Mouse (Mus musculus): ENCODE results near the gene Plpp7. TPM values are rescaled to one million over a fixed set of nuclear protein-coding genes. Genes with fewer than 3 reads are reported as not detected.

The Plpp7 gene
- polyA plus RNA-seq, 1 experiment from 2014 or later = 16.6 TPM

GRCm38 (mm10) chr2:32075368-32075767 lies 20.0 kb upstream of the Plpp7 start:
- ATAC-seq = no peak
- no peaks in the 10 kb centered on the region for H3K4me1 ChIP-seq (replicated peaks)
- H3K27ac ChIP-seq = no peak overlapping the region
- H3K36me3 ChIP-seq = no peaks in the 10 kb centered on the region
- no peak overlapping the region for H3K9ac ChIP-seq (replicated peaks)
- H3K4me3 ChIP-seq (replicated peaks) = no peak overlapping the region
- H3K27me3 ChIP-seq = 0 out of 2 replicates have a peak, but pooled peaks cover 7% of the 10 kb centered on the region
- H3K9me3 ChIP-seq = no peaks in the 10 kb centered on the region
- WGBS = 69% methylated on average over 7 of the region's 7 CpGs
- no peak overlapping the region for H3K4me2 ChIP-seq (replicated peaks)

- H3K4me1 ChIP-seq (replicated peaks) = peaks cover 4% of the 10 kb centered on the region; the same call in 1 of the 2 replicates
- peaks cover 28% of the 10 kb centered on the region for H3K27me3 ChIP-seq
- no peak overlapping the region for H3K27ac ChIP-seq
- H3K4me3 ChIP-seq (replicated peaks) = no peak overlapping the region
- H3K36me3 ChIP-seq = no peaks in the 10 kb centered on the region
- no peaks in the 10 kb centered on the region for H3K9me3 ChIP-seq
- ATAC-seq = no peak
- no peak overlapping the region for H3K4me2 ChIP-seq (replicated peaks)
- 81% methylated on average over 10 of the region's 10 CpGs for WGBS
- no peak overlapping the region for H3K9ac ChIP-seq (replicated peaks)
These were observed 17.6 kb upstream of the Plpp7 start for GRCm38 (mm10) chr2:32077744-32078143.

- H3K4me1 ChIP-seq (replicated peaks) = peaks cover 12% of the 10 kb centered on the region
- WGBS = 63% methylated on average over 8 of the region's 8 CpGs
- H3K36me3 ChIP-seq = no peaks in the 10 kb centered on the region
- H3K9ac ChIP-seq (replicated peaks) = no peak overlapping the region
- H3K9me3 ChIP-seq = no peaks in the 10 kb centered on the region
- H3K4me2 ChIP-seq (replicated peaks) = no peak overlapping the region
- H3K4me3 ChIP-seq (replicated peaks) = no peak overlapping the region
- no peak overlapping the region for H3K27ac ChIP-seq
- peaks cover 36% of the 10 kb centered on the region for H3K27me3 ChIP-seq
- no peak for ATAC-seq
These were observed 16.8 kb upstream of the Plpp7 start for GRCm38 (mm10) chr2:32078522-32078921.

- Histone ChIP-seq H3K9me3 (no peaks in the 10 kb centered on the region), H3K9ac (replicated peaks) (no peak overlapping the region), H3K4me3 (replicated peaks) (no peak overlapping the region), H3K4me1 (replicated peaks) (peaks cover 19% of the 10 kb centered on the region), H3K27ac (no peak overlapping the region), H3K27me3 (peaks cover 43% of the 10 kb centered on the region), H3K36me3 (no peaks in the 10 kb centered on the region), H3K4me2 (replicated peaks) (no peak overlapping the region)
- 91% methylated on average over 14 of the region's 14 CpGs for WGBS
- ATAC-seq = no peak
These were observed 16.1 kb upstream of the Plpp7 start for GRCm38 (mm10) chr2:32079191-32079725.

GRCm38 (mm10) chr2:32080681-32081080 lies 14.6 kb upstream of the Plpp7 start:
- Histone ChIP-seq H3K27me3 (peaks cover 55% of the 10 kb centered on the region), H3K27ac (no peak overlapping the region), H3K36me3 (no peaks in the 10 kb centered on the region), H3K4me1 (replicated peaks) (peaks cover 21% of the 10 kb centered on the region), H3K4me2 (replicated peaks) (no peak overlapping the region), H3K9ac (replicated peaks) (no peak overlapping the region), H3K4me3 (replicated peaks) (no peak overlapping the region), H3K9me3 (no peaks in the 10 kb centered on the region)
- ATAC-seq = no peak
- 89% methylated on average over 3 of the region's 3 CpGs for WGBS

- no peak for ATAC-seq
- 81% methylated on average over 14 of the region's 14 CpGs for WGBS
- peaks cover 21% of the 10 kb centered on the region for H3K4me1 ChIP-seq (replicated peaks)
- H3K36me3 ChIP-seq = no peaks in the 10 kb centered on the region
- H3K27ac ChIP-seq = no peak overlapping the region
- H3K4me2 ChIP-seq (replicated peaks) = no peak overlapping the region
- H3K27me3 ChIP-seq = peaks cover 63% of the 10 kb centered on the region
- H3K4me3 ChIP-seq (replicated peaks) = no peak overlapping the region
- no peaks in the 10 kb centered on the region for H3K9me3 ChIP-seq
- H3K9ac ChIP-seq (replicated peaks) = no peak overlapping the region
These were observed 13.9 kb upstream of the Plpp7 start for GRCm38 (mm10) chr2:32081296-32081929.

GRCm38 (mm10) chr2:32082229-32082628 lies 13.1 kb upstream of the Plpp7 start:
- peaks cover 71% of the 10 kb centered on the region for H3K27me3 ChIP-seq
- whole genome bisulfite sequencing = 45% methylated on average over 2 of the region's 2 CpGs
- no peak for ATAC-seq
- H3K9ac ChIP-seq (replicated peaks) = no peak overlapping the region
- no peak overlapping the region; the same call in 1 of the 2 replicates for H3K4me3 ChIP-seq (replicated peaks)
- no peak overlapping the region for H3K27ac ChIP-seq
- H3K9me3 ChIP-seq = no peaks in the 10 kb centered on the region
- peak overlapping the region; percentile 99; the same call in 1 of the 2 replicates for H3K4me2 ChIP-seq (replicated peaks)
- H3K36me3 ChIP-seq = no peaks in the 10 kb centered on the region
- H3K4me1 ChIP-seq (replicated peaks) = peaks cover 21% of the 10 kb centered on the region

GRCm38 (mm10) chr2:32083159-32084011 lies 11.9 kb upstream of the Plpp7 start:
- Histone ChIP-seq H3K4me1 (replicated peaks) (peaks cover 23% of the 10 kb centered on the region), H3K27me3 (peaks cover 82% of the 10 kb centered on the region), H3K9ac (replicated peaks) (peak overlapping the region; percentile 51), H3K27ac (no peak overlapping the region), H3K4me2 (replicated peaks) (peak overlapping the region; percentile 99), H3K36me3 (no peaks in the 10 kb centered on the region), H3K9me3 (no peaks in the 10 kb centered on the region), H3K4me3 (replicated peaks) (peak overlapping the region; percentile 65)
- ATAC-seq = peak; percentile 16; the same call in 1 of the 2 replicates
- 1% methylated on average over 88 of the region's 91 CpGs for WGBS

- under 1% methylated on average over 58 of the region's 68 CpGs for WGBS
- Histone ChIP-seq H3K27me3 (peaks cover 91% of the 10 kb centered on the region), H3K4me1 (replicated peaks) (peaks cover 29% of the 10 kb centered on the region), H3K4me3 (replicated peaks) (peak within 1 kb of the TSS; percentile 65), H3K9me3 (no peaks in the 10 kb centered on the region), H3K9ac (replicated peaks) (peak within 1 kb of the TSS; percentile 71), H3K4me2 (replicated peaks) (peak within 1 kb of the TSS; percentile 99), H3K27ac (no peak within 1 kb of the TSS), H3K36me3 (no peaks in the 10 kb centered on the region)
- peak; percentile 86 for ATAC-seq
These were observed 11.0 kb upstream of the Plpp7 start, which contains the start of gene Fam78a for GRCm38 (mm10) chr2:32084111-32084871. Fam78a (minus strand) TSS chr2:32084857.

GRCm38 (mm10) chr2:32084872-32085199 lies 10.5 kb upstream of the Plpp7 start:
- Histone ChIP-seq H3K9ac (replicated peaks) (no peak overlapping the region), H3K27ac (no peak overlapping the region), H3K4me3 (replicated peaks) (peak overlapping the region; percentile 65), H3K9me3 (no peaks in the 10 kb centered on the region), H3K4me1 (replicated peaks) (peaks cover 29% of the 10 kb centered on the region), H3K4me2 (replicated peaks) (peak overlapping the region; percentile 99), H3K27me3 (peaks cover 96% of the 10 kb centered on the region), H3K36me3 (no peaks in the 10 kb centered on the region)
- ATAC-seq = peak; percentile 6; the same call in 1 of the 2 replicates
- WGBS = 19% methylated on average over 2 of the region's 2 CpGs

GRCm38 (mm10) chr2:32085231-32085630 lies 10.1 kb upstream of the Plpp7 start:
- no peak; the same call in 1 of the 2 replicates for ATAC-seq
- WGBS = 72% methylated on average over 2 of the region's 2 CpGs
- Histone ChIP-seq H3K4me1 (replicated peaks) (peaks cover 31% of the 10 kb centered on the region), H3K27ac (no peak overlapping the region), H3K4me3 (replicated peaks) (no peak overlapping the region), H3K27me3 (peaks cover 96% of the 10 kb centered on the region), H3K9ac (replicated peaks) (no peak overlapping the region), H3K9me3 (no peaks in the 10 kb centered on the region), H3K36me3 (no peaks in the 10 kb centered on the region), H3K4me2 (replicated peaks) (no peak overlapping the region)

All from midbrain, embryonic 13.5 days (tissue).